Mouse (Mus musculus): Measurements from ENCODE around the gene Lgi1. TPM values are rescaled to one million over a fixed set of nuclear protein-coding genes. Genes with fewer than 3 reads are reported as not detected.

The Lgi1 gene
- polyA plus RNA-seq, 1 experiment from 2014 or later: 28.6 TPM

DNA sequence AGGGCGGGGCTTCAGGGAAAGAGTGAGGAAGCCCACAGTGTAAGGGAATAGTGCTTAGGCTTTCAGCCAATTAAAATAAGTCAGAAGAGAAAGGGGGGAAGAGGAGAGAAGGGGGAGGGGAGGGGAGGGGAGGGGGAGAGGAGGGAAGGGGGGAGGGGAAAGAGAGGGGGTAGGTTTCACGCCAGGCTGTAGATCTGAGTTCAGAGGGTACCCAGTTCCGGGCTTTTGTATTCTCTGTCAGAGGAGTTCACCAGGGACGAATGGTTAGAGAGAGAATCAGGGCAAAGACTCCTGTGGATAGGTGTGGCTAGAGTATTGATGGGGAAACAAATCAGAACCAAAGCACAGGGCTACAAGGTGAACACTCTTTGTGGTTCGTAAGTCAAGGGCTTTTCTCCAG lies 27.8 kb upstream of the Lgi1 start:
- H3K27ac ChIP-seq (ENCODE audit: low read length): no peak overlapping the region
- no peak overlapping the region for H3K9ac ChIP-seq (ENCODE audit: low read depth, low read length)
- H3K4me3 ChIP-seq (ENCODE audit: low read depth, low read length): no peak overlapping the region
- H3K4me2 ChIP-seq (ENCODE audit: low read length): no peak overlapping the region
- peaks cover 6% of the 10 kb centered on the region for H3K4me1 ChIP-seq (ENCODE audit: control insufficient read depth, insufficient read depth, low read length)
- 61% methylated on average over 5 of the region's 5 CpGs for WGBS
- no peak for ATAC-seq
- H3K9me3 ChIP-seq (replicated peaks; ENCODE audit: control insufficient read depth, low read length, poor library complexity, severe bottlenecking): no peaks in the 10 kb centered on the region
- no peaks in the 10 kb centered on the region for H3K36me3 ChIP-seq (ENCODE audit: control insufficient read depth, insufficient read depth, low read length)
- no peaks in the 10 kb centered on the region for H3K27me3 ChIP-seq (ENCODE audit: control insufficient read depth, insufficient read depth, low read depth, low read length)

DNA sequence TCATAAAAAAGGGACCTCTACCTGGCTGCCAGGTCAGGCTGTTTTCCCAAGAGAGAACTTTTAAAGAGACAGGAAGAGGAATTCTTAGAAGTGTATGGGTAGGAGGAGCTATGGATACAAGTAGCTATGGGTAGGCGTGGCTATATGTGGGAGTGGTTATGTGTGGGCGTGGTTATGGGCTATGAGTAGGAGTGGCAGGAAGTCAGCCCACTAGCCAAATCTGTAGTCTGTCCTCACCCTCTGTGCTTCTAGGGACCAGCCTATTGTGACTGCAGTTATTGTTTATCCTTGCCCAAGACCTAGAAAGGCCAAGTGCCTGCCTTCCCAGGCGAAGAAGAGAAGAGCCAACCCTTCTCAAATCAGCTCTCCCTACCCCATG lies 26.5 kb upstream of the Lgi1 start:
- no peaks in the 10 kb centered on the region for H3K27me3 ChIP-seq (ENCODE audit: control insufficient read depth, insufficient read depth, low read depth, low read length)
- H3K27ac ChIP-seq (ENCODE audit: low read length): peak overlapping the region; percentile 51
- H3K4me1 ChIP-seq (ENCODE audit: control insufficient read depth, insufficient read depth, low read length): peaks cover 6% of the 10 kb centered on the region
- no peak overlapping the region for H3K4me2 ChIP-seq (ENCODE audit: low read length)
- peak; percentile 59 for ATAC-seq
- H3K9ac ChIP-seq (ENCODE audit: low read depth, low read length): no peak overlapping the region
- 62% methylated on average over 3 of the region's 3 CpGs for WGBS
- no peaks in the 10 kb centered on the region for H3K9me3 ChIP-seq (replicated peaks; ENCODE audit: control insufficient read depth, low read length, poor library complexity, severe bottlenecking)
- H3K36me3 ChIP-seq (ENCODE audit: control insufficient read depth, insufficient read depth, low read length): no peaks in the 10 kb centered on the region
- H3K4me3 ChIP-seq (ENCODE audit: low read depth, low read length): no peak overlapping the region

DNA sequence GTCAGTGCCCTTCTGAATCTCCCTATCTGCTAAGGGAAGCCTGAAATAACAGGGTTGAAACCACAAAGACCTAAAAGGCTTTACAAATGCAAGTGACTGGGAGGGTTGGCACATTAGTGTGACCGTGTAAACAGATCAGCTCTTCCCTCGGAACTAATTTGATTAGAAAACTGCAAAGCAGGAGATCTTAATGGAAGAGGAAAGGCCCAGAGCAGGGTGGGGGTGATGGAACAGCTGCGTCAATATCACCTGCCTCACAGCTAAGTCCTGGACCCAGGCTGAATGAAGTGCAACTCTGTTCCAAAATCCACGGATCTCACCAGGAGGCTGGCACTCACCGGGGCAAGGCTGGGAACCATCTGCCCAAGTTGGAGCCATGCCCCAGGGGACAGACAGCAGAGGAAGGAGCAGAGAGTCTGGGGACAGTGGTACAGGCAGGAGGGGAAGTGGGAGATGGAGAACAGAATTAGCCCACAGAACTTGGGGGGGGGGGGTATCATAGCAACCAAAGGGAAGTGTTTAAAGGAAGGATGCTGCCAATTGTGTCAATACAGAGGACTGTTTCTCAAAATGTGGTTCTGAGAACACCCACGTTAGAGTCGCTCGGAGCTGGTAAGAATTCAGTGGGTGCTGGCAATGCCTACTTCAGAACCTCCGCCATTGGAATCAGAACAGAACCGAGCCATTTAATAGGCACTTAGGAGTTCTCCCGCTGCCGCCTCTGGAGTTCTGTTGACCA lies 26.0 kb upstream of the Lgi1 start:
- no peak overlapping the region for H3K9ac ChIP-seq (ENCODE audit: low read depth, low read length)
- peaks cover 6% of the 10 kb centered on the region for H3K4me1 ChIP-seq (ENCODE audit: control insufficient read depth, insufficient read depth, low read length)
- no peak overlapping the region for H3K4me3 ChIP-seq (ENCODE audit: low read depth, low read length)
- H3K27me3 ChIP-seq (ENCODE audit: control insufficient read depth, insufficient read depth, low read depth, low read length): no peaks in the 10 kb centered on the region
- no peak overlapping the region for H3K4me2 ChIP-seq (ENCODE audit: low read length)
- no peaks in the 10 kb centered on the region for H3K9me3 ChIP-seq (replicated peaks; ENCODE audit: control insufficient read depth, low read length, poor library complexity, severe bottlenecking)
- peak overlapping the region; percentile 51 for H3K27ac ChIP-seq (ENCODE audit: low read length)
- no peaks in the 10 kb centered on the region for H3K36me3 ChIP-seq (ENCODE audit: control insufficient read depth, insufficient read depth, low read length)
- WGBS: 47% methylated on average over 12 of the region's 12 CpGs
- peak; percentile 82 for ATAC-seq

DNA sequence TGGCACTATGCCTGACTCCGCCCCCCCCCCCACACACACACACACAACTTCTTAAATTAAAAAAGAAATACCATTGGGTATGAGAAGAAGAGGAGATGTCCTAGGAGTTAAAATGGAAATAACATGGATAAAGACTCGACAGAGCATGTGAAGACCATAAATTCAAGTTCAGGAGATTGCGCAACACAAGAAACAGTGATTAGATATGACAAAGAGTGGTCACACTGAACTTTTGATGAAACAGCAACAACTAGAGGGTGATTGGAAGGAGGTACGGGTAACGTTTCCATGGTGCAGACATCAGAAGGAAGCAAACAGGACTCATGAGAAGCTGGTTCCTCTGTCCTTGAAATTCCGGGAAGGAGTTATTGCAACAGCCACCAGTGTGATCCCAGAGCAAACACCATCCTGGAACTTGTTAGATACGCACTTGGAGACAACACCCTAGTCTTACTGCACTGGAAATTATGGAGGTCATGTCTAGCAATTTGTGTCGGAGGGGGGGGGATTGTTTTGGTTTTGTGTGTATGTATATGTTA lies 22.0 kb upstream of the Lgi1 start:
- 88% methylated on average over 8 of the region's 8 CpGs for WGBS
- Histone ChIP-seq H3K36me3 (ENCODE audit: control insufficient read depth, insufficient read depth, low read length) (no peaks in the 10 kb centered on the region), H3K27ac (ENCODE audit: low read length) (no peak overlapping the region), H3K4me3 (ENCODE audit: low read depth, low read length) (no peak overlapping the region), H3K4me2 (ENCODE audit: low read length) (no peak overlapping the region), H3K9ac (ENCODE audit: low read depth, low read length) (no peak overlapping the region), H3K27me3 (ENCODE audit: control insufficient read depth, insufficient read depth, low read depth, low read length) (no peaks in the 10 kb centered on the region), H3K4me1 (ENCODE audit: control insufficient read depth, insufficient read depth, low read length) (peaks cover 12% of the 10 kb centered on the region), H3K9me3 (replicated peaks; ENCODE audit: control insufficient read depth, low read length, poor library complexity, severe bottlenecking) (no peaks in the 10 kb centered on the region)
- ATAC-seq: no peak

DNA sequence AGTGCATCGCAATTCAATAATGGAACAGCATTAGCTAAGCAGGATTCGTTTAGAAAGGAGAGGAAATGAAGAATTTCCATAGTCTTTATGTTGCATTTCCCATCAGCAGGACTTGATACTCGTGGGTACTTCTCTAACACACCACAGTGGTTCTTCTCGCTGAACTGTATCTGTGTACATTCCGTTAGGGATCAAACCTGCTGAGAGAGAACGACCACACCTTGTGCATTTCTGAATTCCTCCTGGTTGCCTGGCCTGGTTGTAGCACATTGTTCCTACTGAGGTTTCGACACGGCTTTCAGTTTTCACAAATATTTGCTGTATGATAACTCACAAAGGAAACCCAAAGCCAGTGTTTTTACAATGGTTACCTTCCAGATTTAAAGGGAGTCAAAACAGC lies 19.6 kb upstream of the Lgi1 start:
- no peak overlapping the region for H3K4me3 ChIP-seq (ENCODE audit: low read depth, low read length)
- 70% methylated on average over 8 of the region's 8 CpGs for WGBS

DNA sequence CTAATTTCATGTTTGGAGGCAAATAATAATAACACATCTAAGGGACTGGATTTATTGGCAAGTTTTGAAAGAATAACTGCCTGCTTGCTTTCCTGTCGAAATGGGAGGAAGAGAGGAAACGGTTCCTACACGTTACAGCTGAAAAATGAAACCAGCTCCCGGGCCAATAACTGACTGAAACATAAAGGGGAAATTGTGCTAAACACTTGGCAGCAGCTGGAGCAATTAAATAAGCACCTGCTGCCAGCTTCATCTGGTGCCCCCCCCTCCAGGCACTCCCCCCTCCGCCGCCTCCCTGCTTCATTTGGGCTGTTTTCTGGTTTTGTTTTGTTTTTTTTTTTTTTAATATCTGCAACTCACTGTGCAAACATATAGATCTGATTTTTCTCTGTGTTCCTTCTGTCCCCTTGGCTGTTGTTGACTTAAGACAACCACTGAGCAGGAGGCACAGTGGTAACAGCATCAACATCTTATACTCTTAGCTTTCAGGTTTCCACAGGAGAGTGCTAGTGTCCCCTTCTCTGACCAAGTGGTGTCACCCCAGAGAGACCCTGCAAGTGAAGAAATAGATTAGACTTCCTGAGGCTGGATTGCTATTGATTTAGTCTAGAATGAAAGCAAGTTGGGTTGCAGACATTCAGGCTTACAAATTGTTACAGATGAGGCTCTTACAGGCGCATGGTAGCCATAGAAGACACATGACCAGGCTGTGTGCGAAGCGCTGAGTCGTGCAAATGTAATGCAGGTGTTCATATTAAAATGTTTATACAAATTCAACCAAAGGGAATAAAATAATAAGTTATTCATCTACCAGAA lies 18.8 kb upstream of the Lgi1 start:
- Histone ChIP-seq H3K27ac (ENCODE audit: low read length) (peak overlapping the region; percentile 13; the same call in 1 of the 2 replicates), H3K9me3 (replicated peaks; ENCODE audit: control insufficient read depth, low read length, poor library complexity, severe bottlenecking) (no peaks in the 10 kb centered on the region), H3K9ac (ENCODE audit: low read depth, low read length) (no peak overlapping the region), H3K4me2 (ENCODE audit: low read length) (0 out of 2 replicates have a peak overlapping the region, but pooled peaks have one; percentile 3), H3K36me3 (ENCODE audit: control insufficient read depth, insufficient read depth, low read length) (no peaks in the 10 kb centered on the region), H3K4me1 (ENCODE audit: control insufficient read depth, insufficient read depth, low read length) (peaks cover 5% of the 10 kb centered on the region), H3K4me3 (ENCODE audit: low read depth, low read length) (no peak overlapping the region), H3K27me3 (ENCODE audit: control insufficient read depth, insufficient read depth, low read depth, low read length) (no peaks in the 10 kb centered on the region)
- 59% methylated on average over 10 of the region's 10 CpGs for WGBS
- 0 out of 2 replicates have a peak, but pooled peaks have one; percentile 23 for ATAC-seq

More for the DNA sequence above, 19.6 kb upstream of the Lgi1 start:
- Histone ChIP-seq H3K4me2 (ENCODE audit: low read length) (no peak overlapping the region), H3K9ac (ENCODE audit: low read depth, low read length) (no peak overlapping the region), H3K4me1 (ENCODE audit: control insufficient read depth, insufficient read depth, low read length) (peaks cover 5% of the 10 kb centered on the region), H3K36me3 (ENCODE audit: control insufficient read depth, insufficient read depth, low read length) (no peaks in the 10 kb centered on the region), H3K27ac (ENCODE audit: low read length) (peak overlapping the region; percentile 1; the same call in 1 of the 2 replicates), H3K27me3 (ENCODE audit: control insufficient read depth, insufficient read depth, low read depth, low read length) (no peaks in the 10 kb centered on the region), H3K9me3 (replicated peaks; ENCODE audit: control insufficient read depth, low read length, poor library complexity, severe bottlenecking) (no peaks in the 10 kb centered on the region)
- no peak for ATAC-seq

DNA sequence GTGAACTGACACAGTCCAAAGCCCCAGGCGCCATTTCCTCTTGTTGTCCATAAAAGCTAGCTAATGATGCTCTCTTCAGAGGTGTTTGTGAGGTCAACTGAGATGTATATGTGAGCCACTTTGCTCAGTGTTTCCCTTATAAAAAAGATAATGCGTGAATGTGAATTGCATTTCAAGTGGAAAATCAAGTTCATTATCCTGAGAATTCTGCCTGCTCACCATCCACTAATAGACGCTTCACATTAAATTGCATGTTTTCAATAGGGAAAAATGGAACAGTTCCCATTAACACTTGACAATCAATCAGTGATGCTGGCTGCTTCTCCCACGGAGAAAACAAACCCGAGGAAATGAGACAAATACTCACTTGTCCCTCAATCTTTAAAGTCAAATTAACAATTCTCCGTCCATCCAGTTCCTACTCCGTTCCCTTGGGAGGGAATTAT lies 18.1 kb upstream of the Lgi1 start:
- Histone ChIP-seq H3K4me1 (ENCODE audit: control insufficient read depth, insufficient read depth, low read length) (peaks cover 5% of the 10 kb centered on the region), H3K27ac (ENCODE audit: low read length) (no peak overlapping the region), H3K9ac (ENCODE audit: low read depth, low read length) (no peak overlapping the region), H3K4me3 (ENCODE audit: low read depth, low read length) (no peak overlapping the region), H3K9me3 (replicated peaks; ENCODE audit: control insufficient read depth, low read length, poor library complexity, severe bottlenecking) (no peaks in the 10 kb centered on the region), H3K36me3 (ENCODE audit: control insufficient read depth, insufficient read depth, low read length) (no peaks in the 10 kb centered on the region), H3K4me2 (ENCODE audit: low read length) (no peak overlapping the region), H3K27me3 (ENCODE audit: control insufficient read depth, insufficient read depth, low read depth, low read length) (no peaks in the 10 kb centered on the region)
- peak; percentile 50; the same call in 1 of the 2 replicates for ATAC-seq
- WGBS: 44% methylated on average over 7 of the region's 7 CpGs

DNA sequence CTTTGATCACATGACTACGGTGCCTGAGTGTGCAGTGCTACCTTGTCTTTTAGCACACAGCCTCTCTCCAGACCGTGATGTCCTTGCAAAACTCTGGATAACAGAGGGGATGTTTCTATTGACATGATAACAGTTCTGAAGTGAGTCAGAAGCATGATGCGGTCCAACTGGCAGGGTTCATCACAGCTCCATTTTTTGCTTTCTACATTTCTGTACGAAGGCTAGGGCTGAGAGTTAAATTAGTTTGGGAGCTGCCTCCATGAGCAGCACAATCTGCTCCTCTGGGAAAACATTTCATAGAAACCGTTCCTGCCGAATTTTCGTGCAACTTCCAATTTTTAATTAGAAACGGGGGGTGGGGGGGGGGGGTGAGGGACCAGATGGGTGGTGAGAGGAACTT lies 14.7 kb upstream of the Lgi1 start:
- Histone ChIP-seq H3K36me3 (ENCODE audit: control insufficient read depth, insufficient read depth, low read length) (no peaks in the 10 kb centered on the region), H3K9ac (ENCODE audit: low read depth, low read length) (no peak overlapping the region), H3K4me2 (ENCODE audit: low read length) (no peak overlapping the region), H3K4me1 (ENCODE audit: control insufficient read depth, insufficient read depth, low read length) (peaks cover 5% of the 10 kb centered on the region), H3K4me3 (ENCODE audit: low read depth, low read length) (no peak overlapping the region), H3K27me3 (ENCODE audit: control insufficient read depth, insufficient read depth, low read depth, low read length) (no peaks in the 10 kb centered on the region), H3K27ac (ENCODE audit: low read length) (no peak overlapping the region), H3K9me3 (replicated peaks; ENCODE audit: control insufficient read depth, low read length, poor library complexity, severe bottlenecking) (no peaks in the 10 kb centered on the region)
- no peak for ATAC-seq
- 79% methylated on average over 8 of the region's 8 CpGs for WGBS

DNA sequence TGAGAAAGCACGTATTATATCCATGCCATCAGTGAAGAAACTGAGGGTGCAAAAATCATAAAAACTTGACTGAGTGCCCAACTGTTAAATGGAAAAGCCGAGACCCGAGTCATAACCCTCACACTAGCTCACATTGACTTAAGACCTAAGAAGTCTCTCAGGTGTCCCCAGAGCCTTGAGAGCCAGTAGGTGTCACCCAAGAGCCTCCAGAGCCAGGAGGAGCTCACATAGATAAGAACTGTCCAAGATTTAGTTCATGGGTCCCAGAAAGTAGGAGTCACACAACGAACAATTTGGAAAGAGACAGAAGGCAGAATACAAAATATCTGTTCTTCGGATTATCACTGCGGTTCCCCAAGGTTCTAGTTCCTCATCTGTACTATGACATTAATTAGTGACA lies 10.5 kb upstream of the Lgi1 start:
- ATAC-seq: no peak
- H3K4me2 ChIP-seq (ENCODE audit: low read length): no peak overlapping the region
- H3K27ac ChIP-seq (ENCODE audit: low read length): no peak overlapping the region
- H3K4me3 ChIP-seq (ENCODE audit: low read depth, low read length): no peak overlapping the region
- no peak overlapping the region for H3K9ac ChIP-seq (ENCODE audit: low read depth, low read length)
- no peaks in the 10 kb centered on the region for H3K36me3 ChIP-seq (ENCODE audit: control insufficient read depth, insufficient read depth, low read length)
- H3K4me1 ChIP-seq (ENCODE audit: control insufficient read depth, insufficient read depth, low read length): peaks cover 3% of the 10 kb centered on the region; the same call in 1 of the 2 replicates
- WGBS: 61% methylated on average over 6 of the region's 6 CpGs
- no peaks in the 10 kb centered on the region for H3K27me3 ChIP-seq (ENCODE audit: control insufficient read depth, insufficient read depth, low read depth, low read length)
- no peaks in the 10 kb centered on the region for H3K9me3 ChIP-seq (replicated peaks; ENCODE audit: control insufficient read depth, low read length, poor library complexity, severe bottlenecking)

Data from midbrain, embryonic 16.5 days (tissue).